Mouse (Mus musculus): ENCODE data around the gene Capn10. TPM values are rescaled to one million over a fixed set of nuclear protein-coding genes. Genes with fewer than 3 reads are reported as not detected.
"Not testable (repeated sequence)": the region's sequence is repeated elsewhere in the genome, so short reads cannot be mapped to it uniquely, and the experiment has no call there.

Capn10 gene
- polyA plus RNA-seq, 1 experiment from 2014 or later: 42.7 TPM

DNA sequence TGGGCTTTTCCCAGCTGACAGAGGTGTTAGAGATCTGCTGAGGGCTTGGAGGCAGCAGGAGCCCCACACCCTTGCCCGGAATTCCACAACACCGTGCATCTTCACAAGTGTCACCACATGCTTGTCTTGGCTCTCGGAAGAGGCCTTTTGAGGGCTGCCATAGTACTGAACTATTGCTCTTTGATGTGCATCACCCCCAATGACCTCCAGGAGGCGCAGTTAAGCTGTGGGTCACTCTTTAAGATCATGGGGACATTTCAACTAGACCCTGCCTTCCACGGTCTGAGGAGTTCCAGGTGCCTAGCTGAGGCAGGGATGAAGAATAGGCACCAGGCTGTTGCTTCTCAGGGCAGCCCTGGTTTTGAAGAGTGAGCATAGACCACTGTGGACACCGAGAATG is 15.2 kb downstream of the Capn10 start:
- 65% methylated on average over 6 of the region's 6 CpGs for WGBS
- no peak for ATAC-seq (ENCODE audit: insufficient number of reproducible peaks, insufficient read depth, low FRiP score, low TSS enrichment)
- Histone ChIP-seq H3K27ac (no peak overlapping the region), H3K4me1 (no peaks in the 10 kb centered on the region), H3K4me3 (no peak overlapping the region), H3K36me3 (peaks cover 45% of the 10 kb centered on the region), H3K9ac (no peak overlapping the region), H3K27me3 (no peaks in the 10 kb centered on the region), H3K4me2 (replicated peaks) (no peak overlapping the region), H3K9me3 (no peaks in the 10 kb centered on the region)

DNA sequence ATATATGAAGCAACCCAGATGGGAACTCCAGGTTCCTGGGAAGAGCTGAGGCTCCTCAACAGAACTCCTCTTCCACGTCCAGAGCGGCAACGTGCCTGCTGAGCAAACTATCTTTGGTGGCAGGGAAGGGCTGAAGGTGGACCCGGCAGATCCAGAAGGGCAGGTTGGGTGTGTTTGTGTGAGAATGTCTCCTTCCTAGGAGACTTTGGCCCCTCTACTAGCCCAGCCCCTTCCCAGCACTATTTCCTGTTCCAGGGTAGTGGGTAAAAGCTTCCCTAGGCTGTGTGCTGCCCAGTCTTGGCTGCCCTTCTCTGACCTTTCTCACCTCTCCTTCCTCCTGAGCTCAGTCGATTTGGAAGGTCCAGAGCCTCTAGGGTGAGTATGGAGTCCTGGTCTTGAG is 16.4 kb downstream of the Capn10 start, which contains the start of gene Gpr35:
TSS of gene Gpr35 (plus strand) at position 259 of the 400 bp plus-strand sequence.
- H3K4me1 ChIP-seq: no peaks in the 10 kb centered on the region
- H3K27ac ChIP-seq: no peak within 1 kb of the TSS
- H3K4me3 ChIP-seq: no peak within 1 kb of the TSS
- H3K27me3 ChIP-seq: no peaks in the 10 kb centered on the region
- peaks cover 34% of the 10 kb centered on the region for H3K36me3 ChIP-seq
- WGBS: 74% methylated on average over 5 of the region's 5 CpGs
- H3K9ac ChIP-seq: no peak within 1 kb of the TSS
- ATAC-seq (ENCODE audit: insufficient number of reproducible peaks, insufficient read depth, low FRiP score, low TSS enrichment): no peak
- H3K4me2 ChIP-seq (replicated peaks): no peak within 1 kb of the TSS
- H3K9me3 ChIP-seq: no peaks in the 10 kb centered on the region

DNA sequence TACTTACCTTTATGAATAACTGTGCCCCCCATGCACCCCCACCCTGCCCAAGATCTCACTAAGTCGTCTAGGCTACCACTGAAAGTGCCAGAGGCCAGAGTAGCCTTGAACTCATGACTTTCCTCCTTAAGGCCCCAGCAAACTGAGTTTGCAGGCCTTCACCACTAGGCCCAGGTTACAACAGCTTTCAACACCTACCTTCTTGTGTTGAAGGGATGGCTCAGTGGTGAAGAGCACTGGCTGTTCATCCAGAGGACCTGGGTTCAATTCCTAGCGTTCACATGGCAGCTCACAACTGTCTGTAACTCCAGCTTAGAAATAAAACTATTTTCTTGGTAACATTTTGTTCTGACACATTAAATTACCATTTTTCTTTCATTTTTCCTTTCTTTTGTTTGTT is 19.5 kb downstream of the Capn10 start:
- Histone ChIP-seq H3K27me3 (no peaks in the 10 kb centered on the region), H3K9ac (no peak overlapping the region), H3K27ac (no peak overlapping the region), H3K4me1 (no peaks in the 10 kb centered on the region), H3K4me3 (no peak overlapping the region), H3K9me3 (no peaks in the 10 kb centered on the region), H3K36me3 (peaks cover 7% of the 10 kb centered on the region), H3K4me2 (replicated peaks) (no peak overlapping the region)
- 58% methylated on average over 2 of the region's 2 CpGs for WGBS
- no peak for ATAC-seq (ENCODE audit: insufficient number of reproducible peaks, insufficient read depth, low FRiP score, low TSS enrichment)

DNA sequence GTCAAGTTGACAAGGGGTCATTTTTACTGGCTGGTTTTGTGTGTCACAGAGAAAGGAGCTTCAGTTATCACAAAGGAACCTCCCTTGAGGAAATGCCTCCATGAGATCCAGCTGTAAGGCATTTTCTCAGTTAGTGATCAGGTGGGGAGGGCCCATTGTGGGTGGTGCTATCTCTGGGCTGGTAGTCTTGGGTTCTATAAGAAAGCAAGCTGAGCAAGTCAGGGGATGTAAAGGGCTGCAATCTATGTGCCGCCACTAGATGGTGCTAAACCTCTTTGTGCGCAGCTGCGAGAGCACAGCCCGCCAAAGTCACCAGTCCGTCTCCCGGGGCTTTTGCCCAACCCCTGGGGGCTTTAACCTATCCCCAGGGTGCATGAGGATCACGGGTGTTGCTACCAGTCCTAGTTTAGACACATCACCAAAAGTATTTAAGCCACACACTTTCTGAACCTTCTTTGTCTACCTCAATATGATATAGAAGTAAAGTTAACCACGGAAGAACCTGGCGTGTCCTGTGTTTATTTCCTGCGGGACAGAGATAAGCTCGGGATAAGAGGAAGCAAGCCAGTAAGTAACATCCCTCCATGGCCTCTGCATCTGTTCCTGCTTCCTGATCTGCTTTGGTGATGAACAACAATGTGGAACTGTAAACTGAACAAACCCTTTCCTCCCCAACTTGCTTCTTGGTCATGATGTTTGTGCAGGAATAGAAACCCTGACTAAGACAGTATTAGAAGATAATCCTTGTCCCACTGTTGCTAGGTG is 22.6 kb downstream of the Capn10 start:
- H3K36me3 ChIP-seq; H3K4me3 ChIP-seq; H3K4me1 ChIP-seq; H3K9me3 ChIP-seq; ATAC-seq (ENCODE audit: insufficient number of reproducible peaks, insufficient read depth, low FRiP score, low TSS enrichment); H3K27ac ChIP-seq; H3K9ac ChIP-seq; H3K27me3 ChIP-seq: not testable (repeated sequence)
- WGBS: 10% methylated on average over 11 of the region's 11 CpGs
- H3K4me2 ChIP-seq (replicated peaks): peak overlapping the region; percentile 42

DNA sequence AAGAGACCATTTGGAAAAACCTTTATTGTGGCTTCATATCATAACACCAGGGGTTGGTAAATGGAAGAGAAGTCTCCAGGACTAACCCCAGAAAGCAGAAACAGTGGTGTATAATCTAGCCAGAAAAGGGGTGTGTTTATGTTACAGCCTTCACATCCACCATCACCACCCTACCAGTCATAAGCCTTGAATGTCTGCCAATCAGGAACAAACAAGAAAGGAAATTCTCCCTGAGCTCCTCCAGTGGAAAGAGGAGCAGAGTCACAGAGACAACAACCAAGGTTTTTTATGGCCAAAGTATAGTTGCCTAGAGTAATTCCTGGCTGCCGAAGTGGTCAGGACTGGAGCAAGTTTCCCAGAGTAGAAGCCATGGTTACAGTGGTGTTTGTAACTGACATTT is 24.8 kb downstream of the Capn10 start:
- Histone ChIP-seq H3K4me2 (replicated peaks) (no peak overlapping the region), H3K9ac (no peak overlapping the region), H3K4me3 (no peak overlapping the region), H3K9me3 (no peaks in the 10 kb centered on the region), H3K36me3 (no peaks in the 10 kb centered on the region), H3K27me3 (no peaks in the 10 kb centered on the region), H3K27ac (no peak overlapping the region), H3K4me1 (no peaks in the 10 kb centered on the region)
- WGBS: 89% methylated on average over 1 of the region's 1 CpGs
- ATAC-seq (ENCODE audit: insufficient number of reproducible peaks, insufficient read depth, low FRiP score, low TSS enrichment): no peak

DNA sequence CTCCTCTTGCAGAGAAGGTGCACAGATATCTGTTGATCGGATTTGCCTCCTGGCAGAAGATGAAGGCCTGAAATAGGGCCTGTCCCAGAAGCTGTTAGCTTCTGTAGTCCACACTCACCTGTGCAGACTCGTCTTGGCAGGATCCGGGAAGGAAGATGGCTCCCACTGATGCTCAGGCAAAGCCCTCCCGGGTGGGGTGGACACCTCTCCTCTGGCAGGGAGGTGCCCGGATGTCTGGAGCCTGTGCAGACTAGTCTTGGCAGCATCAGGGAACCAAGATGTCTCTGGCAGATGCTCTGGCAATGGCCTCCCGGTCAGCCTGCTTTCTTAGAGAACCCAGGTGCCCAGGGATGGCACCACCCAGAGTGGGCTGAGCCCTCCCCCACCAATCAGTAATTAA is 36.6 kb downstream of the Capn10 start:
- H3K4me2 ChIP-seq (replicated peaks); H3K4me3 ChIP-seq; H3K4me1 ChIP-seq; H3K9me3 ChIP-seq; H3K27ac ChIP-seq; ATAC-seq (ENCODE audit: insufficient number of reproducible peaks, insufficient read depth, low FRiP score, low TSS enrichment); H3K27me3 ChIP-seq; H3K36me3 ChIP-seq; H3K9ac ChIP-seq: not testable (repeated sequence)
- WGBS: 87% methylated on average over 6 of the region's 6 CpGs

DNA sequence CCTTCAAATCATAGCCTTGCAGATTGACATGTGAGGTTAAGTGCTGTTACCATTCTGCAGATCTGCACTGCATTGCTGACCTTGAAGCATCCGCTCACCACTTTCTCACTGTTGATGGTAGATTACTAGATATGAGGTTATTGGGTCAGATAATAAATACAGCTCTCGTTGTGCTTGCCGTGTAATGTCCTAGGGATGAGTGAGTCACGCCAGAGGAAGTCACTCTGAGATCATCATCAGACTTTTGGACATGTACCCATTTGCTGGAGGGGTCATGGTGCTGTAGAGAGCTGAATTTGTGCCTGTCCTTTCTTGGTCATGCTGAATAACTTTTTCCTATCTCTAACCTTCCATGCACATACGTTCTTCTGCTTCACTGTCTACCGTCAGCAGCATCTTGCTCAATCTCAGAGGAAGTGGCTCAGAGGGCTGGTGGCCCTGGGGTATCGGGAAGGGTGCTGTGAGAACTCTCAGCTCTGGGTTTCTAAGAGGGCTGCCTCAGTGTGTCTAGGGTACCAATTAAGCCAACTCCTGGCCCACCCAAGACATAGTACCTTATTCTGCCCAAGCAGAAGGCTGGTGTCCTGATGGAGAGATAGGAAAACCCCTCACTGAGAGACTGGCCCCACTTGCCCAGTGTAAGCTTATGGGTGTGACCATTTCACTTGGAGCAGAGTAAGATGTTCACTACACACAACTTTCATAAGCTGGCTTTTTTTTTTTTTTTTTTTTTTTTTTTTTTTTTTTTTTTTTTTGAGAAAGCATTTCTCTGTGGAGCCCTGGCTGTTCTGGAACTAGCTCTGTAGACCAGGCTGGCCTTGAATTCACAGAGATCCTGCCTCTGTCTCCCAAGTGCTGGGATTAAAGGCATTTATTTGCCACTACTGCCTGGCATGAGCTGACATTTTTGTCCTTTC is 38.0 kb downstream of the Capn10 start:
- Histone ChIP-seq H3K36me3 (no peaks in the 10 kb centered on the region), H3K27me3 (no peaks in the 10 kb centered on the region), H3K9me3 (no peaks in the 10 kb centered on the region), H3K27ac (no peak overlapping the region), H3K4me1 (no peaks in the 10 kb centered on the region), H3K9ac (no peak overlapping the region), H3K4me2 (replicated peaks) (no peak overlapping the region), H3K4me3 (no peak overlapping the region)
- ATAC-seq (ENCODE audit: insufficient number of reproducible peaks, insufficient read depth, low FRiP score, low TSS enrichment): no peak
- WGBS: 92% methylated on average over 7 of the region's 7 CpGs

DNA sequence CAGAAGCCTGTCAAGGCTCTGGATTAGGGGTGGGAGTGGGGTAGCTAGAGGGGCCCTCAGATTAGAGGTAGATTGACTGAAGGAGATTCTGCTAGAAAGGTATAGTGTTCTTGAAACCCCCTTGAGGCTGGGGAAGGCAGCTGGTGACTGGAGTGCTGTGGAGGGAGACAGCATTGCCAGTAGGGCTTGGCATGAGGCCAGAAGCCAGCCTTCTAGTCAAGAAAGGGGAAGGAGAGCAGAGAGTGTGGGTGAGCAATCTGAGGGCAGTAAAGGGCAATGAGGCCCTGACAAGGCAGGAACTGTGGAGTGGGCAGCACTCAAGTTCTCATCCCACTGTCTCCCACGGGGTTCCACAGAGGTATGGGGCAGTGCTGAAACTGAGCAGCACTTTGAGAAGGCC is 38.7 kb downstream of the Capn10 start:
- no peak for ATAC-seq (ENCODE audit: insufficient number of reproducible peaks, insufficient read depth, low FRiP score, low TSS enrichment)
- Histone ChIP-seq H3K4me3 (no peak overlapping the region), H3K36me3 (no peaks in the 10 kb centered on the region), H3K9ac (no peak overlapping the region), H3K27me3 (0 out of 2 replicates have a peak, but pooled peaks cover under 1% of the 10 kb centered on the region), H3K4me2 (replicated peaks) (no peak overlapping the region), H3K27ac (no peak overlapping the region), H3K4me1 (no peaks in the 10 kb centered on the region), H3K9me3 (no peaks in the 10 kb centered on the region)
- WGBS: 71% methylated on average over 1 of the region's 1 CpGs

DNA sequence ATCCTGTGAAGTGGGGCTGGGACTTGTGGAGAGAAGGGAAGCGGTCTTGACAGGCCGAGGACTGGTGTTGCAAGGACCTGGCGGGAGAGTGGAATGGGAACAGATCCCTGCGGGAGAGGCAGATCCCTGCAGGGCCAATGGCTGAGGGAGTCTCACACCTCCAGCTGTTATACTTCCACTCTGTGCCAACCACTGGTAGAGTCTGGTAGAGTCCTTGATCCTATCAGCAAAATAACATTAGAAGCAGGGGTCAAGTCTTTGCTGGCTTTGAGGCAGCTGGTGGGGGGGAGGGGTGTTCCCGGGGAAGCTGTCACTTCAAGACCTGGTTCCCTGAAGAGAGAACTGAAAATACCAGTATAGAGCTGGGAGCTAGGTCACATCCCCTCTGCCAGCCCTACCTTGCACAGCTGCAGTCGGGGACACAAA is 42.0 kb downstream of the Capn10 start:
- no peaks in the 10 kb centered on the region for H3K9me3 ChIP-seq
- H3K4me3 ChIP-seq: no peak overlapping the region
- ATAC-seq (ENCODE audit: insufficient number of reproducible peaks, insufficient read depth, low FRiP score, low TSS enrichment): 0 out of 2 replicates have a peak, but pooled peaks have one; percentile 17
- 55% methylated on average over 6 of the region's 6 CpGs for WGBS
- H3K4me1 ChIP-seq: no peaks in the 10 kb centered on the region
- no peak overlapping the region for H3K9ac ChIP-seq
- H3K36me3 ChIP-seq: no peaks in the 10 kb centered on the region
- H3K27ac ChIP-seq: no peak overlapping the region
- H3K27me3 ChIP-seq: 0 out of 2 replicates have a peak, but pooled peaks cover 5% of the 10 kb centered on the region
- H3K4me2 ChIP-seq (replicated peaks): no peak overlapping the region

DNA sequence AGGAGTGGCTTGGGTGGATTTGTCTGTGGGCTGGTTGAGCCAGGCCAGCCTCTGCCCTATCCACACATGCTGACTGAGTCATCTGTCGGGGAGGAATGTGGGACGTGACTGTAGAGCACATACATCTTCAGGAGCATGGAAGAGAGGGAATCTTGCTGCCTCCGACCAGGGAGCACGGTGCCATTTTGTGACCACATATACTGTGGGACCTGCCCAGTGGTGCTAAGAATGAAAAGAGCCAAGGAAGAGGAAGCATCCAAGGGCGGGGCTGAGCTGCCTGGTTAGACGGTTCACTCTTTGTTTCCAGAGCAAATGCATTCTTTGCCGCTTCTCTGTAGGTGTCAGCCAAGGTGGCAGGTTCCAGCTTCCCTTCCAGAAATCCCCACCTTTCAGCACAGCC is 44.5 kb downstream of the Capn10 start:
- H3K4me3 ChIP-seq: no peak overlapping the region
- no peaks in the 10 kb centered on the region for H3K4me1 ChIP-seq
- 0 out of 2 replicates have a peak, but pooled peaks cover 5% of the 10 kb centered on the region for H3K27me3 ChIP-seq
- no peaks in the 10 kb centered on the region for H3K36me3 ChIP-seq
- no peak overlapping the region for H3K9ac ChIP-seq
- WGBS: 44% methylated on average over 7 of the region's 7 CpGs
- no peak overlapping the region for H3K27ac ChIP-seq
- ATAC-seq (ENCODE audit: insufficient number of reproducible peaks, insufficient read depth, low FRiP score, low TSS enrichment): no peak
- H3K4me2 ChIP-seq (replicated peaks): no peak overlapping the region
- H3K9me3 ChIP-seq: no peaks in the 10 kb centered on the region

DNA sequence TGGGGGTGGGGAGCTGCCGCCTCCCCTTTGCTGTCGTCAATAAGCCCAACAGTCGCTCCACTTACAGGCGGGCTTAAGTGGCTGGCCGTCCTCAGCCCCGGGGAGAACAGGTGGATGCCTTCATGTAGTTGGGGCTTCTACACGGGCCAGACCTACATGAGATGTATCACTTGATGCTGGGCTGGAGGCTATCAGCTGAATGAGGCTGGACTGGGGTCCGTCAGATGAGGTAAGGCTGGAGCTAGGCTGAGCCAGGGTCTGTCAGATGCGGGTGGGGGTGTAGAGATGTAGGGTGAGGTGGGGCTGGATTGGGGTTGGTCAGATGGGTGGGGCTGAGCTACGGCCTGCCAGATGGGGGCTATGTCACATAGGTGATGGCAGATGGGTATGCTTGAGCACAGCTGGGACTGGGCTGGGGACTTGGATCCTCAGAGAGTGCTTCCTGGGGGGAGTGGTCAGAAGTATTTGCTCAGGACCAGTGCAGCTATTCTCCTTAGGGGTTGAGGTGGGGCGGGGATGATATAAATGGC is 45.0 kb downstream of the Capn10 start:
- no peaks in the 10 kb centered on the region for H3K9me3 ChIP-seq
- no peak overlapping the region for H3K27ac ChIP-seq

More for the DNA sequence above, 45.0 kb downstream of the Capn10 start:
- H3K9ac ChIP-seq: no peak overlapping the region
- no peak overlapping the region for H3K4me2 ChIP-seq (replicated peaks)
- no peaks in the 10 kb centered on the region for H3K4me1 ChIP-seq
- no peak overlapping the region for H3K4me3 ChIP-seq
- 0 out of 2 replicates have a peak, but pooled peaks cover 5% of the 10 kb centered on the region for H3K27me3 ChIP-seq
- no peaks in the 10 kb centered on the region for H3K36me3 ChIP-seq
- 29% methylated on average over 11 of the region's 11 CpGs for WGBS
- 0 out of 2 replicates have a peak, but pooled peaks have one; percentile 30 for ATAC-seq (ENCODE audit: insufficient number of reproducible peaks, insufficient read depth, low FRiP score, low TSS enrichment)

Measured in embryonic facial prominence, embryonic 12.5 days (tissue).